Mouse (Mus musculus): ENCODE data around the gene Tm6sf1. TPM values are rescaled to one million over a fixed set of nuclear protein-coding genes. Genes with fewer than 3 reads are reported as not detected.
A peak's percentile ranks its signal among the peaks of the same experiment; 100 is the strongest.

The Tm6sf1 gene
- total RNA-seq, 1 experiment from 2014 or later: 215 TPM

DNA sequence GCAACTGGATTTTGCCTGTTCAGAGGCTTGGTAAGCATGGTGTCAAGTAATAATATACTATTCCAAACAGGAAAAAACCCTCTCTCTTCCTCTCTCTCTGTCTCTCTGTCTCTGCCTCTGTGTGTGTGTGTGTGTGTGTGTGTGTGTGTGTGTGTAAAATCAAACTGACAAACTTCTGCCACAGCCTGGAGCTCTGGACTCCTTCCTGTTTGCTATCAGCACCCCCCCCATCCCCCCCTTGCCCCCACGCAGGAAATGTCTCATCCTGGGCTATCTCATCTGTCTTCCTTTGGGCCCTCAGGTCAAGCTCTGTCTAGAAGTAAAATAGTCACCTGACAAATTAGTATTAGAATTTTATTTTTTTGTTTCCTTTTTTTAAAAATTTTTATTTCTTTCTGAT lies 15.0 kb downstream of the Tm6sf1 start:
- ATAC-seq (replicated peaks; ENCODE audit: insufficient number of reproducible peaks, low FRiP score, low TSS enrichment, poor library complexity, severe bottlenecking): no peak

DNA sequence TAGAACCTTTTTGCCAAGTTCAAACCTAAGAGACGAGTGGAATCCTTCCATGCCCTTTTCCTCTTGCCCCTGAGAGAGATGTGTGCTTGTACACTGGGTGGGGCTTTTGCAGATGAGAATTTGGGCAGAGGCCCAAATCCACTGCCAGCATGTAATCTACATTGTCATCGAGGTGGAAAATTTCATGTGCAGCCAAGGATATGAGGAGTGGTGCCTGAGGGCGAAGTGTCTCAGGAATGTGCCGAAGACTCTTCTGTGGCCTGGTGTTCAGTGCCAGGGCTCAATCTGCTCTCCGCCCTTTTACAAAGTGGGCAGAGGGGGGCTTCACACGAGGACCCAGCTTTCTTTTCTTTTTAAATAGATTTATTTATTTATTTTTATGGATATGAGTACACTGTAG lies 15.8 kb downstream of the Tm6sf1 start:
- no peak for ATAC-seq (replicated peaks; ENCODE audit: insufficient number of reproducible peaks, low FRiP score, low TSS enrichment, poor library complexity, severe bottlenecking)

- no peak for ATAC-seq (replicated peaks; ENCODE audit: insufficient number of reproducible peaks, low FRiP score, low TSS enrichment, poor library complexity, severe bottlenecking)
Observed at GRCm38 (mm10) chr7:81875372-81875771, 16.6 kb downstream of the Tm6sf1 start.

- no peak for ATAC-seq (replicated peaks; ENCODE audit: insufficient number of reproducible peaks, low FRiP score, low TSS enrichment, poor library complexity, severe bottlenecking)
Observed at GRCm38 (mm10) chr7:81880286-81880685, 21.5 kb downstream of the Tm6sf1 start.

DNA sequence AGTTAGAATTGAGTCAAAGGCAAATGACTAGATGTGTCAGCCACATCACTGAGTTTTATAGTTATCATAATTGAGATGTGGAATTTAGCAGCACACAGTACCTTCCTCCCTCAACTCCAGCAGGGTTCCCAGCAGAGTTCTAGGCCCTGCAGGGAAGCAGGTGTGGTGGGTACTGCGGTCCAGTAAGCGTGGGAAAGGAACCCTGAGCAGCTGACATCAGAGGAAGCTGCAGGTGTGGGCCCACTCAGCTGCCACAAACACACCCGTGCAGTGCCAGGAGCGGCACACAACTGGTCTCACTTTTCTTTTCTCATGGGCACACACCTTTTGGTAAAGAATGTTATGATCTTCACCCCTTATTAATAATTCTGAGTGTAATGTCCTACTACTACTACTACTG lies 22.0 kb downstream of the Tm6sf1 start:
- no peak for ATAC-seq (replicated peaks; ENCODE audit: insufficient number of reproducible peaks, low FRiP score, low TSS enrichment, poor library complexity, severe bottlenecking)

- ATAC-seq (replicated peaks; ENCODE audit: insufficient number of reproducible peaks, low FRiP score, low TSS enrichment, poor library complexity, severe bottlenecking): no peak
Observed at GRCm38 (mm10) chr7:81881600-81881999, 22.8 kb downstream of the Tm6sf1 start.

DNA sequence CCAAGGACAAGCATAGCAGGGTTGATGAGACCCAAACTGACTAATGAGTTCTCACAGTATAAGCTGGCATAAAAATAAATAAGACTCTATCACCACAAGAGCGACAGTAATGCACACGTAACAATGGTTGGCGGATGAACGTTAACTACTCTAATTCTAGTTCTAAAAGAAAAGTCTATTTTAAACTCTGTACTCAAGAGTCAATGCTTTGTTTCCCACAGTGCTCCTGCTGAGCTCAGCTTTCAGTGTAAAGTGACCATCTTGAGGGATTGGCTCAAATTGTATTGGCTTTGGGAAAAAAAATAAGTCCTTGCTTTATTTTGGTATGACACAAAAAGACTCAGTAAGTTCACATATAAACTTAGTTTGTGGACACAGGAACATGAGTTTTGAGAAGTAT lies 26.3 kb downstream of the Tm6sf1 start:
- ATAC-seq (replicated peaks; ENCODE audit: insufficient number of reproducible peaks, low FRiP score, low TSS enrichment, poor library complexity, severe bottlenecking): no peak

GRCm38 (mm10) chr7:81899361-81899760 lies 40.6 kb downstream of the Tm6sf1 start:
- ATAC-seq (replicated peaks; ENCODE audit: insufficient number of reproducible peaks, low FRiP score, low TSS enrichment, poor library complexity, severe bottlenecking): no peak

GRCm38 (mm10) chr7:81904094-81904493 lies 45.3 kb downstream of the Tm6sf1 start:
- no peak for ATAC-seq (replicated peaks; ENCODE audit: insufficient number of reproducible peaks, low FRiP score, low TSS enrichment, poor library complexity, severe bottlenecking)

DNA sequence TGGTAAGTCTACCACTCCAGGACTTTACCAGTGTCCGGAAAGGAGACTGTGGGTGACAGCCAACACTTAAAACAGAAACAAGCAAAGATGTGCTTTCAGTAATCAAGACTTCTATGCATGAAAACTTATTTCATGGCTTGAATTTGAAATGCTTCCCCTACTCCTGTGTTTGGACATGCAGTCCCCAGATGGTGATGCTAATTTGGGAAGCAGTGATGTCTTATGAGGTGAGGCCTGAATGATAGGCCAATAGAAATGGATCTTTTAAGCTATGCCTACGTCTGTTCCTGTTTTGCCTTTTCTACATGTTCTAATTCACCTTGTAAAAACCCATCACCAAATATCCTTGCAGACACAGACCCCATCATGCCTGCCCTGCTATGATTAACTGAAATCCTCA lies 46.1 kb downstream of the Tm6sf1 start:
- no peak for ATAC-seq (replicated peaks; ENCODE audit: insufficient number of reproducible peaks, low FRiP score, low TSS enrichment, poor library complexity, severe bottlenecking)

GRCm38 (mm10) chr7:81918316-81918715 lies 59.5 kb downstream of the Tm6sf1 start:
- ATAC-seq (replicated peaks; ENCODE audit: insufficient number of reproducible peaks, low FRiP score, low TSS enrichment, poor library complexity, severe bottlenecking): no peak

GRCm38 (mm10) chr7:81920314-81920713 lies 61.5 kb downstream of the Tm6sf1 start:
- ATAC-seq (replicated peaks; ENCODE audit: insufficient number of reproducible peaks, low FRiP score, low TSS enrichment, poor library complexity, severe bottlenecking): no peak

- peak; percentile 85 for ATAC-seq (replicated peaks; ENCODE audit: insufficient number of reproducible peaks, low FRiP score, low TSS enrichment, poor library complexity, severe bottlenecking)
Observed at GRCm38 (mm10) chr7:81921379-81921952, 62.7 kb downstream of the Tm6sf1 start.

GRCm38 (mm10) chr7:81928998-81929397 lies 70.2 kb downstream of the Tm6sf1 start:
- ATAC-seq (replicated peaks; ENCODE audit: insufficient number of reproducible peaks, low FRiP score, low TSS enrichment, poor library complexity, severe bottlenecking): no peak

GRCm38 (mm10) chr7:81932521-81933045 lies 73.8 kb downstream of the Tm6sf1 start:
- no peak for ATAC-seq (replicated peaks; ENCODE audit: insufficient number of reproducible peaks, low FRiP score, low TSS enrichment, poor library complexity, severe bottlenecking)

DNA sequence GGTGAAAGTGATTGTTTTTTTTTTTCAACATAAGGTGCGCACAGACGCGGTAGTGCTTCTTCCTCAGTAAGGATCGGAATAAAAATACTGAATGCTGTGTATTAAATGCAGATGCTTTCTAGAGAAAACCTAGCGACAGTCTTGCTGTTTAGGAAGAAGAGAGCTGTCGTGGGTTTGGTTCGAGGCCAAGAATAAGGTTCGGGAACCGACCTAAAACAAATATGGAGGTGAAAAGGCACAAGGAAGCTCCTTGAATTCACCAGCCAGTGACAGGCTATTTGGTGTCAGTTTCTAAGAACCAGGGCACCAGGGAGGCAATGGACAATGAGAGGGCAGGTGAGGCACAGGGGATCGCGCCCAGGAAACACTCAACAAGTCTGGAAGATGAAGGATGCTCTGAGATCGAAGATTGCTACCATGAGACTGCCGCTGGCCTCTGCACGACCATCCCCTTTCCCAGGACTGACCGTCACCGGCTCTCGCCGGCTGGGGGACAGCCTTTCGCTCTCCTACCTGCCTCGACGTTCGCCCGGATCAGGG lies 74.3 kb downstream of the Tm6sf1 start:
- ATAC-seq (replicated peaks; ENCODE audit: insufficient number of reproducible peaks, low FRiP score, low TSS enrichment, poor library complexity, severe bottlenecking): no peak

- no peak for ATAC-seq (replicated peaks; ENCODE audit: insufficient number of reproducible peaks, low FRiP score, low TSS enrichment, poor library complexity, severe bottlenecking)
Observed at GRCm38 (mm10) chr7:81933601-81934266, 74.9 kb downstream of the Tm6sf1 start.
